Mouse (Mus musculus) T-helper 2 cell (primary cell): ENCODE data around the gene Calr.
"Not testable (repeated sequence)": the region's sequence is repeated elsewhere in the genome, so short reads cannot be mapped to it uniquely, and the experiment has no call there.

ENCODE experiments used
- in situ Hi-C: fragments of 300-600 bp; cut with MboI, MseI; formaldehyde crosslinking; loops from one replicate; pipeline ENCODE4 v1.15.1; 2025; ENCODE audit warnings: high pct_unique_total_duplicates

The Calr gene

DNA sequence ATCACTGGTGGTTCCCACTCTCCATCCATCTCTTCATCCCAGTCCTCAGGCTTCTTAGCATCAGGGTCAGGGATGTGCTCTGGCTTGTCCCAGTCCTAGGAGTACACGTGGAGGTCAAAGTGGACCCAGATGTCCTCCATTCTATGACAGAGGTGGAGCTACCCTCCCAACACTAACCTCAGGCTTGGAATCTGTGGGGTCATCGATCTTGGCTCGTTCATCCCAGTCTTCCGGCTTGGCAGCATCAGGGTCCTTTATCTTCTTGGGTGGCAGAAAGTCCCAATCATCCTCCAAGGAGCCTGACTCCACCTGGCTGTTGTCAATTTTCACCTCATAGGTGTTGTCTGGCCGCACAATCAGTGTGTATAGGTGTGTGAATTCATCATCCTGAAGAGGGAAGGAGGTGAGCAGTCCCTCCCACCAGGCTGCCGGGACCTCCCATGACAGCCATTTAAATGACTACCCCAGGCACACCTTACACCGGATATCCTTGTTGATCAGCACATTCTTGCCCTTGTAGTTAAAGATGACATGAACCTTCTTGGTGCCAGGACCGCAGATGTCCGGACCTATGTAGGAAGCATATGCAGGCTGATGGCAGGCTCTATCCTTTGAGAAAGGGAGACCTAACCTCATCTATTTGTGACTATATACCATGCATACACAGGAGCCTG, 2.2 kb downstream of the Calr start:
- in situ Hi-C loops: no loop called here

DNA sequence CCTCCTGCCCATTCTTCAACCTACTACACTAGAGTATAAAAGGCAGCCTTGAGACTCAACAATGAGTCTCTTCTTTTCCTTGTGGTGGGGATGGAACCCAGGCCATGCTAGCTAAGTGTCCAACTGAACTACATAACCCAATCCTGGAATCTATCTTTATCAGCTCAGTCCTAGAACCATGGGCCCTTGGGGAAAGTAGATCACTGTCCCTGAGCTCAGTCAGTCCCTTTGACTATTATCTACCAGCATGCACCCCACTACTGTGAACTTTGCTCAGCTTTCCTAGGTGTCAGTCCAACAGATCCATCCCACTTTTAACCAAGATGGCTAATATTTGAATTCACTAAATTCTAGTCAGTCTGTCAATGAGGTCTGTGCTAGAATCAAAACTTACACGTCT, 5.2 kb downstream of the Calr start:
- in situ Hi-C loops: no loop called here

DNA sequence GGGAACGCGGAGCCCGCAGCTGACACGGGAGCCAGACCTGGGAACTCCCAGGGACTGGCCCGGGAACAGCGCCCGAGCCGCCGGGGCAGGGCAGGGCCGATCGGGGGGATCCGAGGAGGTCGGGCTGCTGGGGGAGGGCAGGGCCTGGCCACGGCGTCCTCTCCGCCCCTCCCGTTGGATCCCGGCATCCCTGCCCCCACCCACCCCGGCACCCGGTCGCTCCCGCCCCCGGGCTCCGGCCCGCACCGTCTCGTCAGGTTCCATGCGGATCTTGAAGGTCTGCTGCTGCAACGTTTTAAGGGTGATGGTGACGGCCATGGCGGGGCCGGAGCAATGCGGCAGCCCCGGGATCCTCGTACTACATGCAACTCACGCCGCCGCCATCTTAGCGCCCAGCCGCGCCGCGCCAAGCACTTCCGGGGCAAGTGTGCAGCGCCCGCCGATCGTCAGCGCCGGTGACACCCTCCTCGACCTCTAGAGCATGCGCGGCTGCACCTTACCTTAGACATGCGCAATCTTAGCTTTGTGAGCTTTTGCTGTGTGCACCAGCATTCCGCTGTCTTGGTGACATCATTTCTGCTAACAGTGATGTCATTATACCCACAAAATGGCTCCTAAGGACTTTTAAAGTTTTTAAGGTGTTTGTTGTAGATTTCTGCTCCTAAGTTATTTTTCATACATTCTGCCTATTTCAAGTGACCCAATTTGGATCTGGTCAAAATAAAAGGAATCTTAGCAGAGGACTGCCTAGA, 6.3 kb downstream of the Calr start, which contains the start of gene Rad23a:
Gene Rad23a, minus strand, starts transcription at position 418 of the 752 bp plus-strand sequence.
- in situ Hi-C loops: no loop called here

DNA sequence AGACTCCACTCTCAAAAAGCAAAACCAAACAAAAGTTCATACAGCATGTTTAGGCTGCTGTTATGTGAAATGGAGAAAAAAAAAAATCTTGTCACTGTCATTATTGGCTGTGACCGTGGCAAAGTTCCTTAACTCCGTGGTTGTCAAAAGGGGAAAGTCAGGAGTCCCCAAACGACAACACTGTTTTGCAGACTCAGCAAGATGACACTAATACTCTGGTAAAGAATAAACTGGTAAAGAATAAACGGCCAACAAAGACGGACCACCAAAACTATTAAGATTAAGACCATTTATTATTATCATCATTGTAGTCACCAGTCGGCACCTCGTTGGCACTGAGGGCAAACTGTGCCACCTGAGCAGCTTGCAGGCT, 6.9 kb downstream of the Calr start:
- in situ Hi-C loops: no loop called here

DNA sequence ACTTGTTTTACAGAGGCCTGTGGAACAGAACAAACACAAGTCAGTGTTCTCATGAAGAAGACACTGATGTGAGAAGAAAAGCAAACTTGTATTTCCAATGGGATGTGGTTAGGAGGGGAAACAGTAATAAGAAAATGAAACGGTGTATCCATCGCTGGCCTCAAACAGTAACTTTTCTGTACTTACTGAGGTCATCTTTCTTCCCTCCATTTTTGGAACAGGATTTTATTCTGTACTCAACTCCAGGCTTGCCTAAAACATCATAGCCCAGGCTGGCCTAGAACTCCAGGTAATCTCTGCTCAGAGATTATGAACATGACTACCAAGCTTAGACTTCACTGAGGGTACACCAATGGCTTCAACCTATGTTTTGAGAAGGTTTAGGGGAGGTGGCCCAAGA, 7.3 kb downstream of the Calr start:
- in situ Hi-C loops: no loop called here

DNA sequence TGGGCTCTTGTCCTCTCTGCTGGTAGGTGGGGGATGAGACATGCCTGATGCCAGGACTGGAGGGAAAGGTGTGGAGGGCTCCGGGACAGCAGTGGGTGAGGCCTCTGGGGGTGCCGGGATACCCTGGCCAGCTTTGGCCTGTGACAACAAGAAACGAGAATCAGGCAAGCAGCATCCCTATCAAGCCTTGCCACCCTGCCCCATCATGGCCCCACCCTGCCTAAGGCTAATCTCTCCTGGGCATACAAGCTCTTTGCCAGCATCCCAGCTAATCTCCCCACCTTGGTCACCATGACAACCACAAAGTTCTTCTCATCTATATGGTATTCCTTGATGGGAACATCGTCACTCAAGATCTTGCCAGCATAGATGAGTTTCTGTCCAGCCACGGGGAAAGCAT, 8.2 kb downstream of the Calr start:
- in situ Hi-C loops: no loop called here

DNA sequence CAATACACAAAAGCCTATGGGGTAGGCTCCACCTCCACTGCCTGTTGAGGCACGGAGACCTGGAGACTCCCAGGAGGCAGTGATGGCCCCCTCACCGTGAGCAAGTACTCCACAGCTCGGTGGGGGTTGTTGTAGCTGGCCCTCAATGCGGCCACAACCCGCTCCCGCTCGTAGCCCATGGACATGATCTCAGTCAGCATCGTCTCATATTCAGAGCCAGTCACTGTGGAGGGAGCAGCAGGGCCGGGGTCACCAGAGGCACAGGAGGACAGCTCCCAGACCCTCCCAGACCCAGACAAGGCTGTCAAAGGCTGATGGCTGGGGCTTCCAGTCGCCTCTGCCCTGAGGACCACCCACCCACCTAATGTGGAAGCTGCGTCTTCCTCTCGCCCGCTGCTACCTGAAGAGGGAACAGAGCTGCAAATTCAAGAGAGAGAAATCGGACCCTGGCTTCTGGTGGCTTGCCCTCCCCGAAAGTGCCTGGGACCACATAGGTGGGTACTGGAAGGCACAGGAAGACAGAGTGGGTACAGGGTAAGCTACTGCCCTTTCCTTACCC, 8.7 kb downstream of the Calr start:
- in situ Hi-C loops: no loop called here

DNA sequence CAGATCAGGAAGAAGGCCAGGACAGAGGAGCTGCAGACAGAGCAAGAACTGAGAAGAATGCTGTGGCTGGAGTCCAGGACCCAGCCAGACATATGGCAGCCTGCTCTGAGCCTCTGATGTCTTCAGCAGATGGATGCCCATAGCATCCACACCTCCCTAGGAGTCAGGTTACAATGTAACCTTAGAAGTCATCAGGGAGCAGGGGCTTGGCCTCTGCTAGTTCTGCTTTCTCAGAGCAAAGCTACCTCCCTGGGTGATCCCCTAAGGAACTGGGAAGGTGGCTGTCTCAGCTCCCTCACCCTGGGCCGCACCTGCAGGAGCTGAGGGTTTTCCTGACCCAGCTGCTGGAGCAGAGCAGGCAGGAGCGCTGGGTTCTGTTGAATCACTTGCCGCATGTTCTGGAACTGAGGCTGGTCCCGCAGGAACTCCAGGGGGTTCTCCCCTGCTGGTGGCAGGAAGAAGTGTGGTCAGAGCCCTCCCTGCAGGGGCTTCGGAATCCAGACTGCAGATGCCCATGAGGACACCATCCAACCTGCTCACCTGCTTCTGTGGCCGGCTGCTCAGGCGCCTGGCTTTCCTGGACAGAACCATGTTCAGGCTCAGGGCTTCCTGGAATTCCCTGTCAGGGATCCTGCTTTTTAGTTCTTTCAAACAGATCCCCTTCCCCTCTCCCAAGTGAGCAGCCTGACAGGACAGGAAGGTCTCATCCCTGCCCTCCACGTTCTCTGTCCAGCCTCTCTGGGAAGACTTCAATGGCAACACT, 9.4 kb downstream of the Calr start:
- in situ Hi-C loops: no loop called here

DNA sequence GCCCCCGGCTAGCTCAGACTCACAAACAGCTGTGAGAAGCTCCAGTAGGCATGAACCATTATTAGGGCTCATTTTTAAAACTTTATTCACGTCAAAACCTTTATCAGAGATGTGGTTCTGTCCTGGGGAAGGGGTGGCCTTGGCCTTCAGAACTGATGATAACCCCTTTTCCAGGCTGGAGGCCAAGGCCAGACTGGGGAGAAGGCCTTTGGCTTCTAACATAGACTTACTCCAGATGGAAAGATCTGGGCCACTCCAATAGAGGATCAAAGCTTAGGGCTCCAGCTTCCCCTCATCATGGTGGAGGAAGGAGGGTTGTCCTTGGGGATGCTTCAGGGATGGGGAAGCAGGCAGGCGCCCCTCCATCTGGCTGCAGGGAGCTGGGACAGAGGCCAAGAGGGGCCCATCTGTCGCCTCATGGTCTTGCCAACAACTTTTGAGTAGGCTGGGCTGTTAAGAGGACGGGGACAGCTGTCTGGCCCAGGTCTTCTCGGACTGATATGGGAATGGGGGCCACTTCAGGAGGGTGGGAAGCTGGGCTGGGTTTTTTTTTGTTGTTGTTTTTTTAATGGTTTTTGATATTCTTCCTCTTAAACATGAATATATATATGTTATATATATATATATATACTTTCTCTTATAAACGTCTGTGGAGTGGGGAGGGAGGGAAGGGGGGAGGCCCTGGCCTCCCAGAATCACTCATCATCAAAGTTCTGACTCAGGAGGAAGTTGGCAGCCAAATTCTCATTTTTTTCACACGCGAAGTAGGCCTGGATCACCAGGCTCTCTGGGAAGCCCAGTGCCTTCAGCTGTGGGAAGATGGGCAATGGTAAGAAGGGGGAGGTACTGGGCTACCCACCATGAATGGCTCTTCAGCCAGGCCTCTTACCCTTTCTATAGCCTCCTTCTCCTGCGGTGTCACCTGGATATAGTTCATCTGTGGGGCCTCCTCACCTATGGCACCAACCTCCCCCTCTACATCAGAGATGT, 11.6 kb downstream of the Calr start:
- in situ Hi-C loops: no loop called here

DNA sequence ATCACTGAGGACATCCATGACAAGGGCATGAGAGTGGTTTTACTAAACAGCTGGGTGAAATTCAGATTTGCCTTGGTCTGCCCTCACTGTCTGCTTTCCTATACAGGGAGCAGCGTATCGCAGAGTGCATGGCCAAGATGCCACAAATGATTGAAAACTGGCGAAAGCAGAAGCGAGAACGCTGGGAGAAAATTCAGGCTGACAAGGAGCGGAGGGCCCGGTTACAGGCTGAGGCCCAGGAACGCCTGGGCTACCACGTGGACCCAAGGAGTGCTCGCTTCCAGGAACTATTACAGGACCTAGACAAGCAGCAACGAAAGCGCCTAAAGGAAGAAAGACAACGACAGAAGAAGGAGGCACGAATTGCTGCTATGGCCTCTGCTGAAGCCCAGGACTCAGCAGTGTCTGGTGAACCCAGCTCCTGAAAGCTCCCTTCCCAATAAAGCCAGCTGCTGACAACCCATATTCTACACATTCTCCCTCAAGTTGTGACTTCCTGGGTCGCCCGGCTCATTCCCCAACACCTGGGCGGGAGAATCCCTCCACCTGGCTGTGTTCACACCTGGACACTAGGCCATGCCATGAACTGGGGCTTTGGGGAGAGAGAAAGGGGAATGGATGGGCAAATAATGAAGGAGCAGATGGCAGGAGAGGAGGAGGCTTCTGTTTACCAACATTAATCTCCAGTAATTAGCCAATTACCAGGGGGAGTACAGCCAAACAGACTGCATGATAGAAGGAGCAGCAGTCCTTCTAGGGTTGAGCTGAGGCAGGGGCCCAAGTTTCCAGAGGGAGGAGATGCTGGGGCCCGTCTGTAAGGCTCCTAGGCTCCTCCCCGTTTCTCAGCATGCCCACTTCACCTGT, 12.5 kb downstream of the Calr start:
- in situ Hi-C loops: no loop called here

DNA sequence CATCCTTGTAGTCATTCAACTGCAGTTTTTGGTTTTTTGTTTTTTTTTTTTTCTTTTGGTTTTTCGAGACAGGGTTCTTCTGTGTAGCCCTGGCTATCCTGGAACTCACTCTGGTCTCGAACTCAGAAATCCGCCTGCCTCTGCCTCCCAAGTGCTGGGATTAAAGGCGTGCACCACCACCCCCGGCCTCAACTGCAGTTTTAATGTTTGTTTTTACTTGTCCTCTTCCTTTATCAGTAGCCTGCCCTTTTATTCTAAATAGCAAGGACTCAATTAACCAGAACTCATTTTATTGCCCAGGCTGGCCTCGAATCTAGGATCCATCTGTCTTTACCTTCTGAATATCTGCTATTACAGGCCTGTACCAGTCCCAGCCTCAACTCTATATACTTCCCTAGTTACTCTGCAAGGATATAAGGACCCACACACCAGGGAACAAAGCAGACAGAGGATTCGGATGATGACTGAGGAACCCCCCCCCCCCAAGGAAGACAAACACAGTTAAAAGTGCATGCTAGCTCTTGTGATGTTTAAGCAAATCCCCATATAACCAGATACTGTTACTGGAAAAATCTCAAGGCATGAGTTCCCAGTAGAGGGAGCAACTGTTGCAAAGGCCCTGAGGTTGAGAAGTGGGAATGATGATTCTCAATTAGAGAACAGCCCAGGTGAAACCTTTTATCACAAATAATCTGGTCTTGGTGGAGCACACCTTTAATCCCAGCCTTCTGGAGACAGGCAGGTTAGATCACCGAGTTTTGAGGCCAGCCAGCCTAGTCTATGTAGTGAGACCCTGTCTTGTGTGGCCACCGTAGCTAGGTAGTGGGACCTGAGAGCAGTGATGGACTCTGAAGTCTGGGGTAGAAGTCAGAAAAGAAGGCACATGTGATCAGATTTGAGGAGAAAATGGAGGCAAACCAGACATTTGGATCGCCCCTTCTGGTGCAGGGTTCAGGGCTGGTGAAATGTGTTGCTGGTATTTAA, 13.7 kb downstream of the Calr start:
- in situ Hi-C loops: no loop called here

DNA sequence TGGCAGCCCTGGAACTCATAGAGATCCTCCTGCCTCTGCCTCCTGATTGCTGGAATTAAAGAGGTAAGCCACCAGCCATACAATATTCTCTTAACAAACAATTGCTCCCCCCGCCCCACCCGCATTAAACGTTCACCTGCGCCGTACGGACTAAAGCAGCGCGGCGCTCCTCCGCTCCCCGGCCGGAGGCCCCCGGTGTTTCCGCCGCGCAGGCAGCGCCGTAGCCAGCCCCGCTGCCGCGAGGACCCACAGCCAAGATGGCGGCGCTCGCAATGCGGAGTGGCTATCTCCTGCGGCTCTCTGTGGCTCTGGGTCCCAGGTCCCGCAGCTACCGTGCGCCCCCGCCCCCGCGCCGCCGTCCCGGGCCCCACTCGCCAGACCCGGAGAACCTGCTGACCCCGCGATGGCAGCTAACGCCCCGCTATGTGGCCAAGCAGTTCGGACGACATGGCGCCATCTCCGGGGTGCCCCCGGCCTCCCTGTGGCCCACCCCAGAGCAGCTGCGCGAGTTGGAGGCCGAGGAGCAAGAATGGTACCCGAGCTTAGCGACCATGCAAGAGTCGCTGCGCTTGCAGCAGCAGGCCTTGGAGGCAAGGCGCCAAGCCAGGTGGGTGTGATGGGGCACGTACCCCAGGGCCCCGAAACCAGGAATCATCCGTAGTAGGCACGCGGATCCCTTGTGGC, 14.6 kb downstream of the Calr start:
- in situ Hi-C loops: no loop called here

DNA sequence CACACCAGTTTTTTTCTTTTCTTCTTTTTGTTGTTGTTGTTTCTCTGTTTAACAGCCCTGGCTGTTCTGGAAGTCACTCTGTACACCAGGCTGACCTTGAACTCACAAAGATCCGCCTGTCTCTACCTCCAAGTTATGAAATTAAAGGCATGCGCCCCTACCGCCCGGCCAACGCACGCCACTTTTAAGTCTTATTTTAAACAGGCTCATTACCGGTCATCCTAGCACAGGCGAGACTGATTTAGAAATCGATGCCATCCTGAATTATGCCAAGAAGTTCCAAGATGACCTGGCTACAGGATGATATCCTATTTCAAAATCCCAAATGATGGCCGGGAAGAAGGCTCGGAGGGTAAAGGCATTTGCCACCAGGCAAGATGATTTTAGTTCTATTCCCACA, 15.2 kb downstream of the Calr start, which contains the start of gene Gadd45gip1:
Gene Gadd45gip1, plus strand, starts transcription at position 33 of the 400 bp plus-strand sequence.
- in situ Hi-C loops: no loop called here

DNA sequence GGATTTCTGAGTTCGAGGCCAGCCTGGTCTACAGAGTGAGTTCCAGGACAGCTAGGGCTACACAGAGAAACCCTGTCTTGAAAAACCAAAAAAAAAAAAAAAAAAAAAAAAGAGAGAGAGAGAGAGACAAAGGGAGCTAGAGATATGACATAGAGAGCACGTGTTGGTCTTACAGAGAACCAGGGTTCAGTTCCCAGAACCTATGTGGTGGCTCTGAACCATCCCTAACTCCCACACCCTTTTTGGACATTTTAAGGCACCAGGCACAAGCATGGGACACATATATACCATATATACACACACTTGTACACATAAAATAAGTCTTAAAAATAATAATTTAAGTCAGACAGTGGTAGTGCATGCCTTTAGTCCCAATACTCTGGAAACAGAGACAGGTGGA, 20.2 kb downstream of the Calr start:
- in situ Hi-C loops: not testable (repeated sequence)

DNA sequence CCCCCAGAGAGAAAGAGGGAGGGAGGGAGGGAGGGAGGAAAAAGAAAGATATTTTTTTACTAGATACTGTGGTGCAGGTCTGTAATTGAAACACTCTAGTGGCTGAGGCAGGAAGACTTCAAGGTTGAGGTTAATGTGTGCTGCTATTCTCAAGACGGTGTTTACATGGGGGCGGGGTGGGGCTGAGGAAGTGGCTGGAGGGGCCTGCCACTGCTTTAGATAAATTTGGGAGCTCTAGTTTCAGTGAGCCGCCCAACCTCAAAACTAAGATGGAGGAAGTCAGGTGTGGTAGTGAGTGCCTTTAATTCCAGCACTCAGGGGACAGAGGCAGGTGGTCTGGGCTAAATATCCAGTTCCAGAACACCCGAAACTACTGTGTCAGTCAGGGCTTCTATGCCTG, 21.1 kb downstream of the Calr start:
- in situ Hi-C loops: no loop called here

DNA sequence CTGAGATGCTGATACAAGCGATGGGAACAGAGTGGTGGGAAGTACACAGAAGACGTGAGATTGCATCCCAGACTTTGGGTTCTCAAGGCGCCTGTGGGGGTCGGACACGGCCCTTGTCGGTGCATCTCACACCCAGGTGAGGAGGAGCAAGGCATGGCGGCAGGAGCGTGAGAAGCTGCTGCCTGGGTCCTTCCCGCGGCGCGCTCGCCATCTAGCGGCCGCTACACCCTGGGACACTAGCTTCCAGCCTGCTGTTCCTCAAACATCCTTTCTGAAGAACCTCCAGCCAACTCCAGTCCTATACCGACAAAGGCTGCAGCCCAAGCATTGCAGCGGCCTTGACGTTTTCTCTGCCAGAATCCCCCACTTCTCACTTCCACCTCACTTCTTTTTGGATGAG, 23.1 kb downstream of the Calr start:
- in situ Hi-C loops: no loop called here

DNA sequence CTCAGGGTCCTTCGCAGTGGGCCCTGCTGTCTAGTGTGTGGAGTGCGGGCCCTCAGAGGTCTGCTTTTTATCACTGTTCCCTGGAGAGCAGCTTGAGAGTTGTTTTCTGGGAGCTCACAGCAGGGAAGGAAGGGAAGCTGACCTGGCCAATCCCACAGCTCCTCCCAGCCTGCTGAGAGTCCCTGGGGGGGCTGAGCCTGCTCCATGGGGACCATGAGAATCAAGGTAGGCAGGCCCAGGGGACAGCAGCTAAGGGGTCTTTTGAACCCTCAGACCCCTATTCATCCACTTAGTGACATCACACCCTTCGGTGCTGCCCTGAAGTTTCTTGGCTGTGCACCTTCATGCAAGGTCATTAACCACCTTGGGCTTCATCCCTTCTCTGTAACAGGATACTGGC, 24.0 kb downstream of the Calr start, which contains the start of gene Dand5:
Gene Dand5, minus strand, starts transcription at position 101 of the 400 bp plus-strand sequence.
- in situ Hi-C loops: no loop called here

DNA sequence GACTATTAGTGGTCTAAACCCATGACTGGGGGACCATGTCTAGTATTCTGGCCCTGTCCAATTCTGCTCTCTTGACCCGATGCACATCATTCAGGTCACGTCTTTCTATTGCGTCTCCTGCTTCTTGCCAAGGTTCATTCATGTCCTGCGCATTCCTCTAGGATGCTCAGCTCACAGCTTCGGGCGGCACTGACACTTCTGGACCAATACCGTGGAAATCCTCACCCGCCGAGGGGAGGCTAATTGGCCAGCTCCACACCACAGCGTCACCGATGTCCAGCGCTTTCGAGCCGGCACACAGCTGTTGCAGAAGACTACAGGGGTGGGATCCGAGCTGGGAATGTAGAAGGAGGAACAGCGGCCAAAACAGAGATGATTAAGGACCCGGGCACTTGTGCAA, 30.6 kb downstream of the Calr start:
- in situ Hi-C loops: no loop called here
